In the genomic region with DNA sequence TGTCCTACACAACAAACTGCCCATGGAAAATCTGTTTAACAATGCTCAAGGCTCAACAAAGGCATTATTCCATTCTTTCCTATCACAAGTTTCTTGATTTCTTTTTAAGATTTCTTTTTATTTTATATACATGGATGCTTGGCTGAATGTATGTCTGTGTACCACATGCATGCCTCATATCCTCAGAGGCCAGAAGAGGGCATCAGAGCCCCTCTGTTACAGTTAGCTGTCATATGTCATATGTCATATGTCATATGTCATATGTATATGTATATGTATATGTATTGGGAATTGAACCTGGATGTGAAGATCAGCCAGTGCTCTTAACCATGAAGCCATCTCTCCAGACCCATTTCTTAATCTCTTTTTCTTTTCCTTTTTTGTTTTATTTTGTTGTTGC, we compare ENCODE assay signal across 14 mouse cellular contexts. TPM values are rescaled to one million over a fixed set of nuclear protein-coding genes. Genes with fewer than 3 reads are reported as not detected.
A peak's percentile ranks its signal among the peaks of the same experiment; 100 is the strongest.
DNase-seq lines count a peak whose midpoint lies in the region; ATAC-seq and TF ChIP-seq lines count a peak whose summit lies in the region.
"Had no signal": no experiment of that assay in that cellular context is flagged by ENCODE, and none has a peak within 500 bp of the region (broad histone marks: within the 10 kb centered on the region; RNA-seq: fewer than 3 reads in every experiment).

No protein-coding gene starts in this region.

- dilution Hi-C loops in CH12.LX (cut with MboI; ENCODE audit: extremely low pct_ligation_motif_present, extremely low pct_unique_long_range_greater_than_20kb, low sequenced_read_pairs) = no loop called here

- TF ChIP-seq POLR2A in CH12.LX (IDR thresholded peaks at IDR 0.05; ENCODE audit: low read depth, low read length) = no peak

- peak; percentile 51; the same call in 1 of the 2 replicates for ATAC-seq in neutrophil, adult 5-6 weeks (ENCODE audit: extremely low read depth, insufficient number of reproducible peaks, low FRiP score, poor library complexity, severe bottlenecking)

- no peaks in the 10 kb centered on the region for H3K27me3 ChIP-seq in CH12.LX (replicated peaks)
- H3K27me3 ChIP-seq: neural tube, embryonic 12.5 days had no signal

- H3K4me3 ChIP-seq in gastrocnemius, adult 2 months = no peak overlapping the region
- H3K4me3 ChIP-seq in CH12.LX (replicated peaks in 1 of 3; ENCODE audit: low read depth in 2 of 3, low read length in 2 of 3, poor library complexity in 1 of 3) = no peak overlapping the region
- H3K4me3 ChIP-seq: erythroblast, embryonic 14.5 days; neural tube, embryonic 12.5 days had no signal

- TF ChIP-seq EP300 in CH12.LX (IDR thresholded peaks at IDR 0.05; ENCODE audit: low read length) = no peak

- peak; percentile 71 for TF ChIP-seq RAD21 in CH12.LX (IDR thresholded peaks at IDR 0.05; ENCODE audit: low read depth, low read length)

- H3K27ac ChIP-seq in gastrocnemius, adult 2 months = no peak overlapping the region
- no peak overlapping the region for H3K27ac ChIP-seq in CH12.LX (ENCODE audit: insufficient read depth, low read depth)
- H3K27ac ChIP-seq: neural tube, embryonic 12.5 days had no signal

- peak; percentile 50 for TF ChIP-seq CTCF in gastrocnemius, adult 2 months (IDR thresholded peaks at IDR 0.05)
- TF ChIP-seq CTCF in CH12.LX (conservative IDR thresholded peaks at IDR 0.05 in 1 of 2, IDR thresholded peaks at IDR 0.05 in 1 of 2; ENCODE audit: low read depth in 2 of 2, low read length in 2 of 2) = peak in 1 of 2 experiments; percentile 68; a peak in 2 of 4 replicates

- peaks cover 5 to 22% of the 10 kb centered on the region in 2 experiments for H3K4me1 ChIP-seq in CH12.LX (ENCODE audit: control insufficient read depth in 1 of 2, insufficient read depth in 2 of 2)

- H3K36me3 ChIP-seq in CH12.LX (replicated peaks in 1 of 2; ENCODE audit: control insufficient read depth in 1 of 2, insufficient read depth in 1 of 2, low read length in 1 of 2) = peaks cover 25 to 62% of the 10 kb centered on the region in 2 experiments

- H3K4me2 ChIP-seq in CH12.LX (ENCODE audit: insufficient read depth, low read depth, poor library complexity, severe bottlenecking) = no peak overlapping the region
- H3K4me2 ChIP-seq: neural tube, embryonic 12.5 days had no signal

- no peak for DNase-seq in gastrocnemius, adult 2 months
- DNase-seq in gastrocnemius, adult 8-10 months (ENCODE audit: low spot score in 2 of 2) = no peak
- peak; percentile 19 for DNase-seq in lung, postnatal 14 days
- DNase-seq in lung, postnatal 25 days (ENCODE audit: low spot score) = no peak
- peak; percentile 17 for DNase-seq in CH12.LX (ENCODE audit: extremely low read depth)
- DNase-seq in kidney, adult 18-20 months = no peak
- DNase-seq in neural tube, embryonic 10.5 days (ENCODE audit: extremely low spot score, low spot score) = no peak
- DNase-seq: gastrocnemius, postnatal 14 days; heart, postnatal 4 days; kidney, postnatal 10 days; right cerebral cortex, postnatal 4 days had no signal

- peaks cover 18% of the 10 kb centered on the region for H3K79me2 ChIP-seq in CH12.LX (replicated peaks; ENCODE audit: control insufficient read depth, extremely low read depth, insufficient read depth, poor library complexity, severe bottlenecking)

- no peaks in the 10 kb centered on the region for H3K9me3 ChIP-seq in CH12.LX (replicated peaks; ENCODE audit: low read length)
- H3K9me3 ChIP-seq: neural tube, embryonic 12.5 days had no signal

- intact Hi-C loops in gastrocnemius, adult 2 months (cut with DNase I) = no loop called here

- no peak overlapping the region for H3K9ac ChIP-seq in CH12.LX (ENCODE audit: insufficient read depth, low read depth)
- H3K9ac ChIP-seq: neural tube, embryonic 12.5 days had no signal

- in situ Hi-C loops in CH12.LX (cut with MboI; ENCODE audit: low pct_ligation_motif_present, low pct_unique_long_range_greater_than_20kb, low sequenced_read_pairs) = loop anchor here (25.0 kb wide), 1 partner anchor 244 kb away; a partner anchor contains a TSS

TF ChIP-seq in CH12.LX, 34 proteins besides CTCF, POLR2A, EP300 and RAD21:
- TF ChIP-seq MAX (IDR thresholded peaks at IDR 0.05; ENCODE audit: low read length) (0 out of 2 replicates have a peak, but pooled peaks have one; percentile 13), SIN3A (IDR thresholded peaks at IDR 0.05; ENCODE audit: low read length) (0 out of 2 replicates have a peak, but pooled peaks have one; percentile 38), IRF4 (IDR thresholded peaks at IDR 0.05; ENCODE audit: low read depth, low read length) (no peak), ZC3H11A (IDR thresholded peaks at IDR 0.05; ENCODE audit: low read depth, low read length) (peak; percentile 31), MYC (IDR thresholded peaks at IDR 0.05; ENCODE audit: low read depth, low read length) (peak; percentile 68), ZNF384 (IDR thresholded peaks at IDR 0.05; ENCODE audit: low read depth, low read length) (no peak), ZMIZ1 (IDR thresholded peaks at IDR 0.05; ENCODE audit: low read depth, low read length) (no peak), NELFE (IDR thresholded peaks at IDR 0.05; ENCODE audit: low read depth, low read length) (no peak), SMC3 (IDR thresholded peaks at IDR 0.05; ENCODE audit: low read depth, low read length) (peak; percentile 60)

RNA-seq across cellular contexts. Expression of a gene that starts 4.9 kb away (rescaled TPM):
- 1 to 10 TPM; 6.8 to 8.4 TPM for total RNA-seq in gastrocnemius, adult 2 months (2021)
- total RNA-seq in gastrocnemius, adult 8-10 months (2022) = 1 to 10 TPM; 7.4 to 7.9 (median 7.6) TPM
- total RNA-seq in CH12.LX (2012; rRNA removed) = 16.7 and 17.0 TPM in 2 replicates
- 11.3 and 13.3 TPM in 2 replicates for total RNA-seq in CH12.LX (2014; rRNA removed)
- polyA plus RNA-seq in CH12.LX (2012; ENCODE audit: insufficient read length, low read depth) = 10.6 and 12.7 TPM in 2 replicates
- 47.3 and 49.6 TPM in 2 replicates for total RNA-seq in neutrophil, adult 5-6 weeks (2017)

RNA-seq across cellular contexts. Expression of a gene that starts 10.5 kb away (rescaled TPM):
- 1 to 10 TPM; 5.9 to 6.4 TPM for total RNA-seq in gastrocnemius, adult 2 months (2021)
- 1 to 10 TPM; 5.4 to 8.2 (median 7.2) TPM for total RNA-seq in gastrocnemius, adult 8-10 months (2022)
- total RNA-seq in CH12.LX (2012; rRNA removed) (14.1 and 17.7 TPM in 2 replicates), CH12.LX (2014; rRNA removed) (9.5 TPM in 2 replicates)
- 8.2 and 8.5 TPM in 2 replicates for polyA plus RNA-seq in CH12.LX (2012; ENCODE audit: insufficient read length, low read depth)
- 53.8 and 58.4 TPM in 2 replicates for total RNA-seq in neutrophil, adult 5-6 weeks (2017)

RNA-seq across cellular contexts. Expression of a gene that starts 22.5 kb away (rescaled TPM):
- 100 to 1,000 TPM; 128 TPM for total RNA-seq in gastrocnemius, adult 2 months (2021)
- total RNA-seq in gastrocnemius, adult 8-10 months (2022) = 100 to 1,000 TPM; 123 to 153 (median 139) TPM
- total RNA-seq in CH12.LX (2012; rRNA removed) = 0.17 and 0.21 TPM in 2 replicates
- total RNA-seq in CH12.LX (2014; rRNA removed) = not detected in 2 replicates
- 0.14 TPM in 1 of 2 replicates, not detected in the other for polyA plus RNA-seq in CH12.LX (2012; ENCODE audit: insufficient read length, low read depth)
- 6.9 and 9.0 TPM in 2 replicates for total RNA-seq in neutrophil, adult 5-6 weeks (2017)

RNA-seq across cellular contexts. Expression of a gene that starts 29.1 kb away (rescaled TPM):
- 10 to 100 TPM; 13.8 to 15.6 TPM for total RNA-seq in gastrocnemius, adult 2 months (2021)
- total RNA-seq in gastrocnemius, adult 8-10 months (2022) = 10 to 100 TPM; 12.2 to 16.6 (median 12.8) TPM
- total RNA-seq in CH12.LX (2012; rRNA removed) (6.5 and 11.7 TPM in 2 replicates), CH12.LX (2014; rRNA removed) (8.0 and 8.7 TPM in 2 replicates)
- polyA plus RNA-seq in CH12.LX (2012; ENCODE audit: insufficient read length, low read depth) = 2.3 and 3.7 TPM in 2 replicates
- total RNA-seq in neutrophil, adult 5-6 weeks (2017) = 22.9 and 26.8 TPM in 2 replicates

RNA-seq across cellular contexts. Expression of a gene that starts 31.4 kb away (rescaled TPM):
- 1 to 10 TPM; 1.0 to 1.1 TPM for total RNA-seq in gastrocnemius, adult 2 months (2021)
- total RNA-seq in gastrocnemius, adult 8-10 months (2022) = 1 to 10 TPM in 2 of 4 experiments, under 1 TPM in 2; 0.70 to 1.3 (median 0.97) TPM
- 7.4 and 11.4 TPM in 2 replicates for total RNA-seq in CH12.LX (2012; rRNA removed)
- total RNA-seq in CH12.LX (2014; rRNA removed) = 3.5 and 3.9 TPM in 2 replicates
- polyA plus RNA-seq in CH12.LX (2012; ENCODE audit: insufficient read length, low read depth) = 5.2 and 5.3 TPM in 2 replicates
- 47.4 and 48.7 TPM in 2 replicates for total RNA-seq in neutrophil, adult 5-6 weeks (2017)
- polyA plus RNA-seq: erythroblast, embryonic 14.5 days had no signal

Comparison
In these comparisons a context has a peak if more than half of its experiments do, and no peak if none do; other contexts are left out.
1. DNase-seq: peak in lung, postnatal 14 days (single experiment) and CH12.LX (single experiment); none in gastrocnemius, adult 2 months (single experiment), gastrocnemius, adult 8-10 months (0 of 2), lung, postnatal 25 days (single experiment), kidney, adult 18-20 months (single experiment) and neural tube, embryonic 10.5 days (single experiment).
2. RNA of a gene that starts 22.5 kb away (total RNA-seq): 123 to 153 TPM in gastrocnemius, adult 8-10 months and 128 TPM in gastrocnemius, adult 2 months; 6.9 to 9.0 TPM in neutrophil, adult 5-6 weeks and 0.17 to 0.21 TPM in CH12.LX; every median in the first group is over 10 times any median in the second.